Mouse (Mus musculus) bone marrow macrophage, adult 2 months (primary cell): ENCODE data around the gene Cnnm1.

Experiments
- CTCF ChIP-seq: IDR thresholded peaks from 2 replicates; pipeline ENCODE4 v1.5.1; 2012; ENCODE audit warnings: low read depth, mild to moderate bottlenecking, low read length, moderate library complexity
- POLR2A ChIP-seq: IDR thresholded peaks from 2 replicates; pipeline ENCODE4 v1.6.1; 2012; ENCODE audit warnings: mild to moderate bottlenecking, low read depth, low read length, borderline replicate concordance

- peak; percentile 55; the same call in 1 of the 2 replicates for TF ChIP-seq POLR2A
- TF ChIP-seq CTCF: no peak
Measured at GRCm38 (mm10) chr19:43524187-43525103, 84.2 kb downstream of the Cnnm1 start, which contains the start of gene Got1.
